Mouse (Mus musculus) MEL (cell line): ENCODE data around the gene Ephb3. TPM values are rescaled to one million over a fixed set of nuclear protein-coding genes. Genes with fewer than 3 reads are reported as not detected.

ENCODE experiments used
- DNase-seq: peaks from one replicate; pipeline ENCODE4 v3.0.0; 2011; ENCODE audit warnings: low read depth, low spot score
- H3K27ac ChIP-seq: 2 replicates; pipeline ENCODE4 v1.5.1; 2012; ENCODE audit warnings: low read depth, mild to moderate bottlenecking, control low read depth, low read length, moderate library complexity; ENCODE audit not compliant: control insufficient read depth
- H3K27me3 ChIP-seq, 2 experiments: fragments of 150-350 bp in 1 of 2; sonication (generic) in 1 of 2; 2 replicates each; pipeline ENCODE4 v1.6.1; 2012; ENCODE audit warnings: low read length in 2 of 2, mild to moderate bottlenecking in 2 of 2, improper control_type of control experiment in 1 of 2, moderate library complexity in 1 of 2; ENCODE audit not compliant: insufficient read depth in 2 of 2, control insufficient read depth in 1 of 2
- H3K36me3 ChIP-seq, 2 experiments: 2 replicates each; pipeline ENCODE4 v1.6.1; 2012 to 2014; ENCODE audit warnings: low read length in 2 of 2, improper control_type of control experiment in 1 of 2, inconsistent platforms in 1 of 2, mild to moderate bottlenecking in 1 of 2; ENCODE audit not compliant: insufficient read depth in 2 of 2, control insufficient read depth in 1 of 2
- H3K4me1 ChIP-seq, 2 experiments: fragments of 150-350 bp in 1 of 2; sonication (generic) in 1 of 2; 2 replicates each; pipeline ENCODE4 v1.6.1; 2012; ENCODE audit warnings: low read length in 2 of 2, improper control_type of control experiment in 1 of 2, mild to moderate bottlenecking in 1 of 2; ENCODE audit not compliant: insufficient read depth in 2 of 2, control insufficient read depth in 1 of 2
- H3K4me3 ChIP-seq, 2 experiments: fragments of 150-350 bp in 1 of 2; sonication (generic) in 1 of 2; 2 replicates each; pipeline ENCODE4 v1.5.1; 2012; ENCODE audit warnings: low read depth in 2 of 2, low read length in 2 of 2, mild to moderate bottlenecking in 2 of 2, moderate library complexity in 2 of 2, control low read depth in 1 of 2, improper control_type of control experiment in 1 of 2; ENCODE audit not compliant: control insufficient read depth in 1 of 2, insufficient read depth in 1 of 2
- H3K79me2 ChIP-seq: 2 replicates; pipeline ENCODE4 v1.6.1; 2012; ENCODE audit warnings: mild to moderate bottlenecking, low read length, moderate library complexity; ENCODE audit not compliant: control insufficient read depth, poor library complexity, insufficient read depth
- H3K9ac ChIP-seq: 2 replicates; pipeline ENCODE4 v1.6.1; 2012; ENCODE audit warnings: low read depth, mild to moderate bottlenecking, control low read depth, low read length, moderate library complexity; ENCODE audit not compliant: control insufficient read depth, poor library complexity, severe bottlenecking
- H3K9me3 ChIP-seq: fragments of 150-350 bp; sonication (generic); replicated peaks from 2 replicates; pipeline ENCODE4 v1.6.1; 2012; ENCODE audit warnings: mild to moderate bottlenecking, low read length, improper control_type of control experiment, moderate library complexity; ENCODE audit not compliant: insufficient read depth
- CHD2 ChIP-seq: IDR thresholded peaks from 2 replicates; pipeline ENCODE4 v1.6.1; 2011; ENCODE audit warnings: low read length, improper control_type of control experiment
- E2F4 ChIP-seq: IDR thresholded peaks from 2 replicates; pipeline ENCODE4 v1.6.1; 2011; ENCODE audit warnings: low read depth, low read length, improper control_type of control experiment, borderline replicate concordance
- EP300 ChIP-seq, 2 experiments: IDR thresholded peaks; 2 replicates each; pipeline ENCODE4 v1.6.1; 2011; ENCODE audit warnings: improper control_type of control experiment in 2 of 2, low read length in 2 of 2, low read depth in 1 of 2, mild to moderate bottlenecking in 1 of 2
- ETS1 ChIP-seq: IDR thresholded peaks from 2 replicates; pipeline ENCODE4 v1.6.1; 2012; ENCODE audit warnings: low read depth, mild to moderate bottlenecking, inconsistent platforms, low read length, improper control_type of control experiment, moderate library complexity
- GATA1 ChIP-seq: IDR thresholded peaks from 2 replicates; pipeline ENCODE4 v1.6.1; 2011; ENCODE audit warnings: low read depth, low read length, improper control_type of control experiment
- HCFC1 ChIP-seq: IDR thresholded peaks from 2 replicates; pipeline ENCODE4 v1.6.1; 2012; ENCODE audit warnings: low read depth, mild to moderate bottlenecking, inconsistent platforms, low read length, improper control_type of control experiment, moderate library complexity
- JUND ChIP-seq: IDR thresholded peaks from 2 replicates; pipeline ENCODE4 v1.6.1; 2011; ENCODE audit warnings: low read depth, mild to moderate bottlenecking, improper control_type of control experiment, low read length
- KAT2A ChIP-seq: conservative IDR thresholded peaks from 2 replicates; pipeline ENCODE4 v1.6.1; 2012; ENCODE audit warnings: low read depth, low read length, improper control_type of control experiment, inconsistent platforms
- MAX ChIP-seq: IDR thresholded peaks from 2 replicates; pipeline ENCODE4 v1.6.1; 2011; ENCODE audit warnings: low read length, improper control_type of control experiment
- MXI1 ChIP-seq: IDR thresholded peaks from 2 replicates; pipeline ENCODE4 v1.6.1; 2011; ENCODE audit warnings: mild to moderate bottlenecking, low read depth, low read length, improper control_type of control experiment
- MYB ChIP-seq: IDR thresholded peaks from 2 replicates; pipeline ENCODE4 v1.6.1; 2011; ENCODE audit warnings: mild to moderate bottlenecking, low read depth, low read length, improper control_type of control experiment
- MYC ChIP-seq: IDR thresholded peaks from 2 replicates; pipeline ENCODE4 v1.6.1; 2011; ENCODE audit warnings: low read depth, mild to moderate bottlenecking, low read length, improper control_type of control experiment, moderate library complexity
- NELFE ChIP-seq: IDR thresholded peaks from 2 replicates; pipeline ENCODE4 v1.6.1; 2011; ENCODE audit warnings: low read depth, low read length, improper control_type of control experiment
- NRF1 ChIP-seq: IDR thresholded peaks from 2 replicates; pipeline ENCODE4 v1.6.1; 2014; ENCODE audit warnings: low read depth, mild to moderate bottlenecking, inconsistent platforms, low read length, improper control_type of control experiment, moderate library complexity; ENCODE audit not compliant: poor library complexity, insufficient read depth, severe bottlenecking
- POLR2A ChIP-seq, 2 experiments: IDR thresholded peaks; 2 replicates each; pipeline ENCODE4 v1.6.1; 2011 to 2012; ENCODE audit warnings: low read length in 2 of 2, mild to moderate bottlenecking in 2 of 2, control low read depth in 1 of 2, improper control_type of control experiment in 1 of 2, low read depth in 1 of 2, moderate library complexity in 1 of 2; ENCODE audit not compliant: control insufficient read depth in 1 of 2, insufficient read depth in 1 of 2, poor library complexity in 1 of 2
- RCOR1 ChIP-seq: IDR thresholded peaks from 2 replicates; pipeline ENCODE4 v1.6.1; 2012; ENCODE audit warnings: low read depth, mild to moderate bottlenecking, inconsistent platforms, low read length, improper control_type of control experiment
- SMC3 ChIP-seq: IDR thresholded peaks from 2 replicates; pipeline ENCODE4 v1.6.1; 2011; ENCODE audit warnings: low read depth, low read length, improper control_type of control experiment
- TAL1 ChIP-seq: IDR thresholded peaks from 2 replicates; pipeline ENCODE4 v1.6.1; 2012; ENCODE audit warnings: mild to moderate bottlenecking, inconsistent platforms, low read length, moderate library complexity, mixed read lengths
- UBTF ChIP-seq: IDR thresholded peaks from 2 replicates; pipeline ENCODE4 v1.6.1; 2012; ENCODE audit warnings: low read depth, mild to moderate bottlenecking, inconsistent platforms, low read length, improper control_type of control experiment, moderate library complexity, borderline replicate concordance; ENCODE audit not compliant: insufficient read depth
- ZC3H11A ChIP-seq: IDR thresholded peaks from 2 replicates; pipeline ENCODE4 v1.6.1; 2012; ENCODE audit warnings: low read depth, mild to moderate bottlenecking, inconsistent platforms, low read length, improper control_type of control experiment
- polyA plus RNA-seq, 2 experiments: library from polyadenylated mRNA; stranded (reverse) in 1 of 2; unstranded in 1 of 2; fragments of >175 nt in 1 of 2; fragments of >200 nt in 1 of 2; gene quantifications; 2 replicates each; pipeline versions ENCODE4 v1.2.1 to v1.2.4; 2012; ENCODE audit warnings: low replicate concordance in 2 of 2, low read depth in 1 of 2; ENCODE audit not compliant: insufficient read length in 2 of 2, insufficient read depth in 1 of 2, missing spikeins in 1 of 2
- total RNA-seq: library from RNA; depleted of rRNA; stranded (reverse); fragments of 300-350 nt; gene quantifications from 2 replicates; pipeline ENCODE4 v1.2.3, GENCODE M21; 2012

Gene Ephb3
- total and polyA plus RNA-seq, 3 experiments = 0.46 to 2.9 TPM; not detected in 1

DNA sequence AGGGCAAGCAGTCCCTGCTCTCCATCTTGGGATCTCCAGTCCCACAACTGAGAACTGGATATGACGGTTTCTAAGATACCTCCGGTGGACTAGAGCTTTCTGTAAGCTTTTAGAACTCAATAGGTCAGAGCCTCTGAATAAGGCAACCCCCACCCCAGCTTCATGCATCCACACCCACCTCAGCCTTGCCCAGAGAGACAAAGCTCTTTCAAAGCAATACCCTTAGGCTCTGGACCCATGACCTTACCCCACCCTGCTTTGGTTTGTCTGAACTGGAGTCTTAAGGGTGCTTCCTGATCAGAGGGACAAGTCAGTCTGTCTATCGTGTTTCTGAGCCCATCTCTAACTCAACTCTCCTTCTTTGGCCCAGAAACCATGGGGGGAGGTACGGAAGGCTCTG lies 1.8 kb upstream of the Ephb3 start:
- no peak for TF ChIP-seq NRF1
- no peak for TF ChIP-seq GATA1
- no peak for TF ChIP-seq UBTF
- no peak for TF ChIP-seq POLR2A (IDR thresholded peaks at IDR 0.05; ENCODE audit: control insufficient read depth in 1 of 2, insufficient read depth in 1 of 2, low read depth in 1 of 2, low read length in 2 of 2, poor library complexity in 1 of 2)
- TF ChIP-seq MYB = no peak
- no peak for TF ChIP-seq CHD2
- TF ChIP-seq, all 39 proteins: peak for 0
- Histone ChIP-seq H3K9ac (no peak overlapping the region), H3K4me1 (peaks cover 0 to 7% of the 10 kb centered on the region in 2 experiments; a peak in 1 of 4 replicates), H3K27me3 (peaks cover 0 to 7% of the 10 kb centered on the region in 2 experiments; a peak in 2 of 4 replicates), H3K4me3 (no peak overlapping the region), H3K79me2 (no peaks in the 10 kb centered on the region), H3K36me3 (peaks cover 0 to 2% of the 10 kb centered on the region in 2 experiments; a peak in 1 of 4 replicates), H3K9me3 (no peaks in the 10 kb centered on the region), H3K27ac (no peak overlapping the region)
- DNase-seq = no peak

- H3K27me3 ChIP-seq = peaks cover 0 to 7% of the 10 kb centered on the region in 2 experiments; a peak in 3 of 4 replicates
- no peak; a peak in 1 of 4 replicates for TF ChIP-seq POLR2A (IDR thresholded peaks at IDR 0.05; ENCODE audit: control insufficient read depth in 1 of 2, insufficient read depth in 1 of 2, low read depth in 1 of 2, low read length in 2 of 2, poor library complexity in 1 of 2)
- TF ChIP-seq UBTF = no peak
- no peak for TF ChIP-seq KAT2A
- TF ChIP-seq E2F4 = no peak
- no peak for TF ChIP-seq NELFE
- no peak for TF ChIP-seq MAX
- TF ChIP-seq HCFC1 = no peak
- TF ChIP-seq TAL1 = no peak
- TF ChIP-seq EP300 (IDR thresholded peaks at IDR 0.05; ENCODE audit: low read depth in 1 of 2, low read length in 2 of 2) = no peak
- no peak for TF ChIP-seq SMC3
- no peak for TF ChIP-seq ETS1
- no peak for TF ChIP-seq MXI1
- TF ChIP-seq JUND = no peak
- TF ChIP-seq RCOR1 = no peak
- no peak for TF ChIP-seq ZC3H11A
- no peak for TF ChIP-seq MYC
- H3K4me3 ChIP-seq = no peak overlapping the region
- no peaks in the 10 kb centered on the region for H3K79me2 ChIP-seq
- H3K27ac ChIP-seq = no peak overlapping the region
- no peaks in the 10 kb centered on the region for H3K4me1 ChIP-seq
- H3K9me3 ChIP-seq = no peaks in the 10 kb centered on the region
- no peak overlapping the region for H3K9ac ChIP-seq
- no peaks in the 10 kb centered on the region for H3K36me3 ChIP-seq
- no peak for DNase-seq
These were observed 735 bp downstream of the Ephb3 start for GRCm38 (mm10) chr16:21205093-21205886.
